ENCODE assay signal across 8 mouse cellular contexts in genomic region chr1:181151541-181151940, GRCm38 (mm10). TPM values are rescaled to one million over a fixed set of nuclear protein-coding genes. Genes with fewer than 3 reads are reported as not detected.
DNase-seq lines count a peak whose midpoint lies in the region; ATAC-seq lines count a peak whose summit lies in the region.

No protein-coding gene starts in this region.

- peak overlapping the region; percentile 92 for H3K4me3 ChIP-seq in erythroblast, embryonic 14.5 days (replicated peaks)
- peak overlapping the region; percentile 97 for H3K4me3 ChIP-seq in forebrain, embryonic 12.5 days (replicated peaks)
- peak overlapping the region; percentile 96 for H3K4me3 ChIP-seq in liver, embryonic 13.5 days (replicated peaks)

- no peaks in the 10 kb centered on the region for H3K27me3 ChIP-seq in erythroblast, embryonic 14.5 days (ENCODE audit: control insufficient read depth)
- no peaks in the 10 kb centered on the region for H3K27me3 ChIP-seq in forebrain, embryonic 12.5 days
- H3K27me3 ChIP-seq in liver, embryonic 13.5 days = no peaks in the 10 kb centered on the region

- WGBS in forebrain, embryonic 12.5 days = 37% methylated on average over 5 of the region's 5 CpGs
- WGBS in liver, embryonic 13.5 days (ENCODE audit: insufficient replicate concordance) = 39% methylated on average over 5 of the region's 5 CpGs

- ATAC-seq in erythroblast, adult 5-6 weeks (replicated peaks; ENCODE audit: low FRiP score, poor library complexity, severe bottlenecking) = no peak
- no peak for ATAC-seq in forebrain, embryonic 12.5 days (ENCODE audit: low FRiP score)
- ATAC-seq in liver, embryonic 13.5 days (ENCODE audit: low read depth) = no peak

- peak; percentile 35 for DNase-seq in 416B (ENCODE audit: low read depth)
- DNase-seq in liver, embryonic 13.5 days = no peak
- no peak for DNase-seq in cerebellum, postnatal 25 days
- no peak for DNase-seq in layer of hippocampus, adult 18-20 months (ENCODE audit: low spot score in 2 of 2)
- DNase-seq in spleen, adult 18-20 months = no peak

- H3K9me3 ChIP-seq in erythroblast, embryonic 14.5 days (ENCODE audit: control insufficient read depth, low read length) = no peaks in the 10 kb centered on the region
- no peaks in the 10 kb centered on the region for H3K9me3 ChIP-seq in forebrain, embryonic 12.5 days
- H3K9me3 ChIP-seq in liver, embryonic 13.5 days (replicated peaks) = no peaks in the 10 kb centered on the region

- peak overlapping the region; percentile 94 for H3K9ac ChIP-seq in forebrain, embryonic 12.5 days
- H3K9ac ChIP-seq in liver, embryonic 13.5 days = peak overlapping the region; percentile 97

- H3K4me1 ChIP-seq in erythroblast, embryonic 14.5 days (ENCODE audit: control insufficient read depth) = peaks cover 64% of the 10 kb centered on the region
- peaks cover 27% of the 10 kb centered on the region for H3K4me1 ChIP-seq in forebrain, embryonic 12.5 days
- H3K4me1 ChIP-seq in liver, embryonic 13.5 days (replicated peaks) = peaks cover 60% of the 10 kb centered on the region

- H3K4me2 ChIP-seq in forebrain, embryonic 12.5 days = peak overlapping the region; percentile 63
- peak overlapping the region; percentile 91 for H3K4me2 ChIP-seq in liver, embryonic 13.5 days

- peaks cover 51% of the 10 kb centered on the region for H3K36me3 ChIP-seq in erythroblast, embryonic 14.5 days (ENCODE audit: control insufficient read depth)
- peaks cover 20% of the 10 kb centered on the region for H3K36me3 ChIP-seq in forebrain, embryonic 12.5 days (replicated peaks)
- peaks cover 21% of the 10 kb centered on the region for H3K36me3 ChIP-seq in liver, embryonic 13.5 days

- peak overlapping the region; percentile 92; the same call in 1 of the 2 replicates for H3K27ac ChIP-seq in forebrain, embryonic 12.5 days
- peak overlapping the region; percentile 86; the same call in 1 of the 2 replicates for H3K27ac ChIP-seq in liver, embryonic 13.5 days

RNA-seq across cellular contexts. Expression of gene Cnih4, which starts 7.0 kb away (rescaled TPM):
- polyA plus RNA-seq in erythroblast, embryonic 14.5 days (2012) = 2.0 and 2.1 TPM in 2 replicates
- 21.5 and 49.3 TPM in 2 replicates for total RNA-seq in erythroblast, adult 5-6 weeks (2015; ENCODE audit: low replicate concordance)
- 13.2 and 39.6 TPM in 2 replicates for total RNA-seq in erythroblast, adult 5-6 weeks (2017; ENCODE audit: low replicate concordance)
- 80.4 and 82.9 TPM in 2 replicates for polyA plus RNA-seq in forebrain, embryonic 12.5 days (2016; fragmentation: Nextera tagmentation; extraction: Ambion mirVana)
- 57.1 and 58.9 TPM in 2 replicates for polyA plus RNA-seq in liver, embryonic 13.5 days (2015; fragmentation: Nextera tagmentation; extraction: Ambion mirVana)
- total RNA-seq in layer of hippocampus, adult 18-20 months (2021) = 10 to 100 TPM; 30.1 to 30.9 TPM

RNA-seq across cellular contexts. Expression of gene Nvl, which starts 7.5 kb away (rescaled TPM):
- polyA plus RNA-seq in erythroblast, embryonic 14.5 days (2012) = 0.45 and 0.50 TPM in 2 replicates
- 6.5 and 12.7 TPM in 2 replicates for total RNA-seq in erythroblast, adult 5-6 weeks (2015; ENCODE audit: low replicate concordance)
- total RNA-seq in erythroblast, adult 5-6 weeks (2017; ENCODE audit: low replicate concordance) = 10.1 and 11.4 TPM in 2 replicates
- 44.5 and 47.2 TPM in 2 replicates for polyA plus RNA-seq in forebrain, embryonic 12.5 days (2016; fragmentation: Nextera tagmentation; extraction: Ambion mirVana)
- polyA plus RNA-seq in liver, embryonic 13.5 days (2015; fragmentation: Nextera tagmentation; extraction: Ambion mirVana) = 13.8 and 16.8 TPM in 2 replicates
- total RNA-seq in layer of hippocampus, adult 18-20 months (2021) = 10 to 100 TPM; 29.2 to 30.2 TPM

Comparison
In these comparisons a context has a peak if more than half of its experiments do, and no peak if none do; other contexts are left out.
1. RNA of gene Cnih4, which starts 7.0 kb away (polyA plus RNA-seq): 80.4 to 82.9 TPM in forebrain, embryonic 12.5 days and 57.1 to 58.9 TPM in liver, embryonic 13.5 days; 2.0 to 2.1 TPM in erythroblast, embryonic 14.5 days; every median in the first group is over 10 times any median in the second.
2. Peak in every context shown above with its lines, with median percentiles within 50 percentile points of each other: H3K4me3 ChIP-seq.